Mouse (Mus musculus): Measurements from ENCODE around the gene Flad1. TPM values are rescaled to one million over a fixed set of nuclear protein-coding genes. Genes with fewer than 3 reads are reported as not detected.

Flad1 gene
- polyA plus RNA-seq, 1 experiment = 67.6 TPM

- Histone ChIP-seq H3K4me3 (ENCODE audit: control insufficient read depth, low read depth, low read length) (no peak overlapping the region), H3K27me3 (ENCODE audit: control insufficient read depth, insufficient read depth, low read length) (no peaks in the 10 kb centered on the region), H3K36me3 (ENCODE audit: control insufficient read depth, insufficient read depth, low read length) (no peaks in the 10 kb centered on the region), H3K27ac (ENCODE audit: control insufficient read depth, insufficient read depth, low read depth, low read length) (no peak overlapping the region), H3K4me1 (ENCODE audit: control insufficient read depth, insufficient read depth, low read length) (peaks cover 7% of the 10 kb centered on the region)
- TF ChIP-seq CTCF (IDR thresholded peaks at IDR 0.05; ENCODE audit: control insufficient read depth, insufficient read depth, insufficient replicate concordance, low read depth, low read length) (no peak), POLR2A (IDR thresholded peaks at IDR 0.05; ENCODE audit: control insufficient read depth, low read depth, low read length) (no peak)
Observed at GRCm38 (mm10) chr3:89381233-89381632, 30.4 kb downstream of the Flad1 start.

- Histone ChIP-seq H3K4me1 (ENCODE audit: control insufficient read depth, insufficient read depth, low read length) (peaks cover 7% of the 10 kb centered on the region), H3K27me3 (ENCODE audit: control insufficient read depth, insufficient read depth, low read length) (no peaks in the 10 kb centered on the region), H3K36me3 (ENCODE audit: control insufficient read depth, insufficient read depth, low read length) (no peaks in the 10 kb centered on the region), H3K27ac (ENCODE audit: control insufficient read depth, insufficient read depth, low read depth, low read length) (no peak overlapping the region), H3K4me3 (ENCODE audit: control insufficient read depth, low read depth, low read length) (no peak overlapping the region)
- TF ChIP-seq POLR2A (IDR thresholded peaks at IDR 0.05; ENCODE audit: control insufficient read depth, low read depth, low read length) (no peak), CTCF (IDR thresholded peaks at IDR 0.05; ENCODE audit: control insufficient read depth, insufficient read depth, insufficient replicate concordance, low read depth, low read length) (no peak)
Observed at GRCm38 (mm10) chr3:89380711-89381110, 31.0 kb downstream of the Flad1 start.

GRCm38 (mm10) chr3:89380291-89380690 lies 31.4 kb downstream of the Flad1 start:
- H3K4me3 ChIP-seq (ENCODE audit: control insufficient read depth, low read depth, low read length) = no peak overlapping the region
- H3K27ac ChIP-seq (ENCODE audit: control insufficient read depth, insufficient read depth, low read depth, low read length) = no peak overlapping the region
- peaks cover 7% of the 10 kb centered on the region for H3K4me1 ChIP-seq (ENCODE audit: control insufficient read depth, insufficient read depth, low read length)
- no peaks in the 10 kb centered on the region for H3K27me3 ChIP-seq (ENCODE audit: control insufficient read depth, insufficient read depth, low read length)
- TF ChIP-seq CTCF (IDR thresholded peaks at IDR 0.05; ENCODE audit: control insufficient read depth, insufficient read depth, insufficient replicate concordance, low read depth, low read length) (no peak), POLR2A (IDR thresholded peaks at IDR 0.05; ENCODE audit: control insufficient read depth, low read depth, low read length) (no peak)
- H3K36me3 ChIP-seq (ENCODE audit: control insufficient read depth, insufficient read depth, low read length) = no peaks in the 10 kb centered on the region

- no peak for TF ChIP-seq CTCF (IDR thresholded peaks at IDR 0.05; ENCODE audit: control insufficient read depth, insufficient read depth, insufficient replicate concordance, low read depth, low read length)
- TF ChIP-seq POLR2A (IDR thresholded peaks at IDR 0.05; ENCODE audit: control insufficient read depth, low read depth, low read length) = no peak
- H3K27me3 ChIP-seq (ENCODE audit: control insufficient read depth, insufficient read depth, low read length) = no peaks in the 10 kb centered on the region
- no peak overlapping the region for H3K27ac ChIP-seq (ENCODE audit: control insufficient read depth, insufficient read depth, low read depth, low read length)
- H3K4me1 ChIP-seq (ENCODE audit: control insufficient read depth, insufficient read depth, low read length) = peaks cover 7% of the 10 kb centered on the region
- no peak overlapping the region for H3K4me3 ChIP-seq (ENCODE audit: control insufficient read depth, low read depth, low read length)
- no peaks in the 10 kb centered on the region for H3K36me3 ChIP-seq (ENCODE audit: control insufficient read depth, insufficient read depth, low read length)
Observed at GRCm38 (mm10) chr3:89379388-89380131, 32.1 kb downstream of the Flad1 start.

GRCm38 (mm10) chr3:89378394-89379067 lies 33.1 kb downstream of the Flad1 start:
- Histone ChIP-seq H3K4me3 (ENCODE audit: control insufficient read depth, low read depth, low read length) (peak overlapping the region; percentile 69), H3K27me3 (ENCODE audit: control insufficient read depth, insufficient read depth, low read length) (no peaks in the 10 kb centered on the region), H3K27ac (ENCODE audit: control insufficient read depth, insufficient read depth, low read depth, low read length) (no peak overlapping the region), H3K36me3 (ENCODE audit: control insufficient read depth, insufficient read depth, low read length) (no peaks in the 10 kb centered on the region), H3K4me1 (ENCODE audit: control insufficient read depth, insufficient read depth, low read length) (peaks cover 7% of the 10 kb centered on the region)
- TF ChIP-seq POLR2A (IDR thresholded peaks at IDR 0.05; ENCODE audit: control insufficient read depth, low read depth, low read length) (no peak), CTCF (IDR thresholded peaks at IDR 0.05; ENCODE audit: control insufficient read depth, insufficient read depth, insufficient replicate concordance, low read depth, low read length) (peak; percentile 97)

GRCm38 (mm10) chr3:89377831-89378230 lies 33.8 kb downstream of the Flad1 start:
- no peaks in the 10 kb centered on the region for H3K36me3 ChIP-seq (ENCODE audit: control insufficient read depth, insufficient read depth, low read length)
- H3K27ac ChIP-seq (ENCODE audit: control insufficient read depth, insufficient read depth, low read depth, low read length) = no peak overlapping the region

GRCm38 (mm10) chr3:89373581-89374231 lies 38.0 kb downstream of the Flad1 start:
- TF ChIP-seq POLR2A (IDR thresholded peaks at IDR 0.05; ENCODE audit: control insufficient read depth, low read depth, low read length) (no peak), CTCF (IDR thresholded peaks at IDR 0.05; ENCODE audit: control insufficient read depth, insufficient read depth, insufficient replicate concordance, low read depth, low read length) (no peak)
- Histone ChIP-seq H3K27ac (ENCODE audit: control insufficient read depth, insufficient read depth, low read depth, low read length) (no peak overlapping the region), H3K36me3 (ENCODE audit: control insufficient read depth, insufficient read depth, low read length) (no peaks in the 10 kb centered on the region), H3K4me1 (ENCODE audit: control insufficient read depth, insufficient read depth, low read length) (peaks cover 10% of the 10 kb centered on the region), H3K4me3 (ENCODE audit: control insufficient read depth, low read depth, low read length) (no peak overlapping the region), H3K27me3 (ENCODE audit: control insufficient read depth, insufficient read depth, low read length) (no peaks in the 10 kb centered on the region)

More at GRCm38 (mm10) chr3:89377831-89378230, 33.8 kb downstream of the Flad1 start:
- TF ChIP-seq CTCF (IDR thresholded peaks at IDR 0.05; ENCODE audit: control insufficient read depth, insufficient read depth, insufficient replicate concordance, low read depth, low read length) (no peak), POLR2A (IDR thresholded peaks at IDR 0.05; ENCODE audit: control insufficient read depth, low read depth, low read length) (no peak)
- H3K4me3 ChIP-seq (ENCODE audit: control insufficient read depth, low read depth, low read length) = no peak overlapping the region
- no peaks in the 10 kb centered on the region for H3K27me3 ChIP-seq (ENCODE audit: control insufficient read depth, insufficient read depth, low read length)
- peaks cover 10% of the 10 kb centered on the region for H3K4me1 ChIP-seq (ENCODE audit: control insufficient read depth, insufficient read depth, low read length)
